Mouse (Mus musculus) thymus, postnatal 36 days (tissue): ENCODE measurements around the gene Ephb3.
"Not testable (repeated sequence)": the region's sequence is repeated elsewhere in the genome, so short reads cannot be mapped to it uniquely, and the experiment has no call there.

Source experiments
- DNase-seq, 2 experiments: peaks; one replicate each; pipeline ENCODE4 v3.0.0; 2022; ENCODE audit warnings: mixed read lengths in 2 of 2

The Ephb3 gene

DNA sequence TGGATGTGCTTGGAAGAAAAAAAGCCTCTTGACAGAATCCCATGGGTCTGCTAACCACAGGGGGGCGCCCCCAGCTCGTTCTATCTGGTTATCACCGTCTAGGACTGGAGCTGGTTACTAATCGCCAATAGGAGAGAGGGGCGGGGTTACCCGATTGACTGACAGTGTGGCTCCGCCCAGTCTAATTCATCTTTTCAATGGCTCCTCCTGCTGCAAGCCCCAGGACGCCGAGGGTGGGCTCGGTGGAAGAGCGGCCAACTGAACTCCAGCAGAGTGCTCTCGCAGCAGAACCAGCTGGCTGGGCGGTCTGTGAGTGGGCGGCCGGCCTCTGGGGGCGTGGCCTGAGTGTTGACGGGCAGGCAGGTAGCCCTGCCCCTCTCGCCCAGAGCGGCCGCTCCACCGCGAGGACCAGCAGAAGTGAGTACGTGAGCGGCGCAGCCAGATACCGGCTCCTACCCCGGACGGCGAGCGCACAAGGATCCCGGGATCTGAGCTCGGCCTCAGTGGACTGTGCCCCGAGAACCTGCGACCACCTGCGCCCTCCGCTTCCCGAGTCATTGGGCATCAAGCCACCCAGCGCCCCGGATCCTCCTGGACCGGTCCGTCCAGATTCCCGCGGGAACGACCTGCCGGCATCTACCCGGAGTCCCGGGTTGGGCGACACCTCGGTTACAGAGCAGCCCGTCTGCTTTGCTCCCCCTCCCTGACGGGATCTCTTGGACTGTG is at the start of gene Ephb3:
Ephb3 (plus strand) TSS at position 389 of the 726 bp plus-strand sequence.
- peak; percentile 73 to 75 for DNase-seq

DNA sequence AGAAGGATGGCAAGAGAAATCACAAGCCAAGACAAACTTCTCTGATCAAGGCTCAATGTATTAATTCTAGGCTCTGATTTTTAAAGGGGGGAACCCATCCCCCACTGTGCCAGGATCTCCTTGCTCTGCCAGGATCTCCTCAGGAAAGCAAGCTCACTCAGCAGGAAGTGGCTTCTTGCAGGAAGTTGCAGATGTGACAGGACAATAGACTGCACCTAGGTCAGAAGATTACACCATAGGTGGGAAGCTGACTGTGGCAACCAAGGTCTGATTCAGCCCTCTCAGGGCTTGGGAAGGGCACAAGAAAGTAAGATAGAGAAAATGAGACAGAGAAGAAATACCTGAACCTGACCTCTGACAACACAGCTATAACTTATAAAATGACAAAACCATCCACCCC is 48.3 kb upstream of the Ephb3 start:
- peak in 1 of 2 experiments; percentile 3 for DNase-seq

DNA sequence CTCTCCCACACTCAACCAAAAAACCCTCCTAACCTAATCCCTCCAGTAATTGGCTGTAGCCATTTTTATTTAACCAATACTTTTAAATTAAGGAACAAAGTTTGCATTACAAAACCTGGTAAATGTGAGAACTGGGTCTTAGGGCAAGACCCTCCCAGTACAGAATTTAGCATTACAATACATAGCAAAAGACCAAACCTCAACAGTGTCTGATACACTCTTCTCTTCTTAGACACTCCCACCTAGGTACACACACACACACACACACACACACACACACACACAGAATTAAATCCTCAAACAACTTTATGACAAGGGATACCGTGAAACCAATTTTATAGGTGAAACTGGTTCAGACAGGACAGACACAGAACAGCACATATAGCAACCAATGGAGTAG is 45.3 kb upstream of the Ephb3 start:
- not testable (repeated sequence) for DNase-seq

DNA sequence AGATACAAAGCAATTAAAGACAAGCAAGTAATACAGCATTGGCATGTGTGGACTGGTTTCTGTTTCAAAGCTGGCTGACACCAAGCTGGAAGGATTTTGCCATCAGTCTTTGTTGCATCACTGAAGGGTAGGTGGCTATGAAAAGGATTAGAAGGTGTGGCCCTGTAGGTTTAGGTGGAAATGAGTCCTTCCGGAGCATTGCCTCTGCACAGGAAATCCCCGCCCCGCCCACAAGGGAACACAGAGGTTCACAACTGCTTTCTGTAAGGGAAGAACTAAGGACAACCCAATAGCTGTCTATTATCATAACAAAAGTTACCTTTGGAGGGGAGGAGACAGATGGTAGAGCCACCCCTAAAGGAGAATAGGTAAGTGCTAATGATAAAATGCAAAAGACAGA is 41.1 kb upstream of the Ephb3 start:
- DNase-seq: not testable (repeated sequence)

DNA sequence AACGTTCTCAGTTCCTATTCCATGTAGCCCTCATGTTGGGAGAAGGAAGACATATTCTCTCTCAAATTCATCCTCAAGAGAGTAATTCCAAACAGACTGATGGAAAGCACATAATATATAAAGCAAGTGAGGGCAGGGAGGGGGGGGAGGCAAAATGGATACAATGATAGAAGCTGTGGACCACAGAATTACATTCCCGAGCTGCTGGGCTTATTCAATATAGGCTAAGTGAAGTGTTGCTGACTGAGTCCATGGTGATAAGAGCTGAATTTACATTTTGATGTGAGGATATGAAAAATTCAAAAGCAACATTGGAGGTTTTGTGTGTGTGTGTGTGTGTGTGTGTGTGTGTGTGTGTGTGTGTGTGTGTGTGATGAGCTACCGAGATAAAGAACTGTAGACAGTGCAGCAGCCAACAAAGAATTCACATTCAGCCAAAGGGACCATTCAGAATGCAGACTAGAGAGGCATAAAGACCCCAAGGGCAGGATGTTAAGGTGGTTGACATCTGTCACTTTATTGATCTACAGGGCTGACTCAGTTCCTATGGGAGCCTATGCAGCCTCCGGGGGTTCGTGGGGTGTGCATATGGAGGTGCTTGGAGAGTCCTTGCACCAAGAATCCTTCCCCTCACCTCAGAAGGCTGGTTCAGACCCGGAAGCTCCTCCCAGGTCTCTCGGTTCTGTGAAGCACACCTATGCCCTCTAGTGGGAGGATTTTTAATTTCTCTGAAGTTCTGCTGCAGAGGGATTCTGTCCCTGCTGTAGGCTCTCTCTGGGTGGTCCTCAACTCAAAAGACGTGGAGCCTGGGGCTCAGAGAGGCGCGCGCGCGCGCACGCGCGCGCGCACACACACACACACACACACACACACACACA is 39.0 kb upstream of the Ephb3 start:
- DNase-seq: peak; percentile 5 to 11

DNA sequence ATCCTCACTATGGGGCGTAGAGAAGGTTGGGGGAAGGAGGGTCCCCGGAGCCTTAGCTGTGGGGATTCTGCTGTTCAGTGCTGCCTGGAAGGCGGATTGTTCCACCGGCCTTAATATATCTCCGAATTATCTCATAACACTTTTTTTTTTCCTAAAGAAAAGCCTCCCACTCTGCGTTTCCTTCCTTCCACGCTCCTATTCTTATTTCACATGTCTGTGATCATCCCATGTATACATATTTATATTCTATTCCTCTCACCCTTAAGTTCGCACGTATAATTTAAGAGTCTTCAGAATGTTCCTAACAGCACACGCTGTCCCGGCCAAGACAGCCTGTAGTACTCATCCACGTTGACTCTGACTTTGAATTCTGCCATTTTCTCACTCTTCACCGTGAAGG is 35.8 kb upstream of the Ephb3 start:
- DNase-seq: no peak

DNA sequence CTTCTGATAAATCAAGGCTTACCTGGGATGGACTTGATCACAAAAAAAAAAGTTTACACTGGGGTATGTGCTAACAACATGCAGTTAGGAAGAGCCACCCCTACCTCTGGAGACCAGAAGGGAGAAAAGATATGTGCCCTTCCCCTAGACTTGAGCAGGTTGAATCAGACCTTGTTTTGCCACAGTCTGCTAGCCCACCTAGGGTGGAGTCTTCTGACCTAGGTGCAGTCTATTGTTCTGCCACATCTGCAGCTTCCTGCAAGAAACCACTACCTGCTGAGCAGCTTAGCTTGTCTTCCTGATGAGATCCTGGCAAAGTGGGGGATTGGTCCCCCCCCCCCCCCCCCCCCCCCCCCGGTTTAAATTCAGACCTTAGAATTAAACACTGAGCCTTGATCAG is 29.3 kb upstream of the Ephb3 start:
- DNase-seq: no peak

DNA sequence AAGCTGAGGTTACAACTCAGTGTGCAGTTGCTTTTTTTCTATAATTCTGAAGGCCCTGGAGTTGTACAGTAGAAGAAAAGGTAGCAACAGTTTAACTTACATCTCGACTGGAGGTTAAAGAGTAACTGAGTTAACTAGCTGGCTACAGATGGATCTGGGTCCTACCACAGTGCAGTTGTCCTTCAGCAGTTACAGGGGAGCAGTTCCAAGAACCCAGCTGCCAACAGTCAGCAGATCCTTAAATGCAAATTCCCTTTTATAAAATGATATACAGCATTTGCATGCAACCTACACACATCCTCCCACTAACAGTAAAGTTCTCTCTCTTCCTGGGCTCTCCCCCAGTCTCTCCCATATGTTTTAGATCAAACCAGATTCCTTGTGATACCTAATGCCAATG is 22.4 kb upstream of the Ephb3 start:
- DNase-seq: no peak

DNA sequence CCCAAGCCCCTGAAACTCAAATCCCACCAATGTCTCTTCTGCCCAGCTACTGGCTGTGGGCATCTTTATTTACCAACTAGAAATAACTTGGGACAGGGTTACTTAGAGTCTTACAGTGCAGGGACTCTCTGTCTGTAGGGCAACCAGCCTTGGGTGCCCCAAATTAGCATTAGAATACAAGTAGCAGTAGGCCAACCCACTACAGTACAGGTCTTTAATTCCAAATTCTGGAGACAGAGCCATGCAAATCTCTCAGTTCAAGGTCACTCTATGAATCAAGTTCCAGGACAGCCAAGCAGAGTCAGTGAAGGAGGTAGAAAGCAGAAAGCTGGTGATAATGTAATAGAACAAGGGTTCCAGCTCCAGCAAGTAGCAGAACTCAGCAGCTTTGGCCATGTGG is 19.9 kb upstream of the Ephb3 start:
- no peak for DNase-seq

DNA sequence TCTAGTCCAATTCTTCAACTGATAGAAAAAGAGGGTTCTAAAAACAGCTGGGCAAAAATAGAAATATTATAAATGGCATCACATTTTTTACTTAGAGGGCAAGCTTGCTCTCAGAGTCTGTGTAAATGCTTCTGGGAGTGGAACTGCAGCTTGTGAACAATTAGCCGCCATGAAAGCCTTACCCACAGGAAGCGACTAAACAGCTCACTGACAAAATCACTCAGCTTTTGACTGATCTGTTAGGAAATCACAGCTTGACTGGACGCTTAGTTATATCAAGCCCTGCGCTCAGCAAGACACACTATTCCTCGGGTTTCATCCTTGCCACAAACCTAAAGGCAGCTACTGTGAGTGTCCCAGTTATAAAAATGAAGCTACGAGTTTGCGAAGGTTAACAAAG is 17.0 kb upstream of the Ephb3 start:
- no peak for DNase-seq

DNA sequence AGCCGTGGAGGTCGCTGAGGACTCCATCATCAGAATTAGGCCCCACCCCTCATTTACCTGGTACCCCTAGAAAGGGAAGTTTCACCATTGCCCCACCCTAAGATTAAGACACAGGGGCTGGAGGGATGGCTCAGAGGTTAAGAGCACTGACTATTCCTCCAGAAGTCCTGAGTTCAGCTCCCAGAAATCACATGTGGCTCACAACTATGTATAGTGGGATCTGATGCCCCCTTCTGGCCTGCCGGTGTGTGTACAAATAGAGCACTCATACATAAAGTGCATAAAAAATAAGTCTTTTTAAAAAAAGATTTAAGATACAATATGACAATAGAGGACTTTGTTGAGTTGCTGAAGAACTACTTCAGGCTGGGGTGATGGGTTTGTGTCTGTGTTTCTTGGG is 16.2 kb upstream of the Ephb3 start:
- no peak for DNase-seq

DNA sequence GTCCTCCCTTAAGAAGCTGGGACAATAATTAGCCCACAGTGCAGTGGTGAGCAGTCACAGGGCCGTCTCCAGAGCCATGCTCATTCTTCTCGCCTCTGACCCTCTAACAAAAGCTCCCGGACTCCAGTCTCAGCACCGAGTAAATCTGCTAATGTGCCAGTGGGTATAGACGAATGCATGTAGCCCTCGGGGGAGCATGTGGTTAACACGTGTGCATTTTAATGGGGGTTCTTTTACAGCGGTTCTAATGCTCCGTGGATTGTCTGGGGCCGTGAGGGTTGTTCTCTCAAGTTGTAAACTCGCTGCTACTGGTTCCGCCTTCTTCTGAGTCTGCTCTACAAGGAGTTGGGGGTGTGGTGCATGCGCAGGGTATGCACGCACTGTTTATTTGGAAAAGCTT is 13.0 kb upstream of the Ephb3 start:
- DNase-seq: no peak

DNA sequence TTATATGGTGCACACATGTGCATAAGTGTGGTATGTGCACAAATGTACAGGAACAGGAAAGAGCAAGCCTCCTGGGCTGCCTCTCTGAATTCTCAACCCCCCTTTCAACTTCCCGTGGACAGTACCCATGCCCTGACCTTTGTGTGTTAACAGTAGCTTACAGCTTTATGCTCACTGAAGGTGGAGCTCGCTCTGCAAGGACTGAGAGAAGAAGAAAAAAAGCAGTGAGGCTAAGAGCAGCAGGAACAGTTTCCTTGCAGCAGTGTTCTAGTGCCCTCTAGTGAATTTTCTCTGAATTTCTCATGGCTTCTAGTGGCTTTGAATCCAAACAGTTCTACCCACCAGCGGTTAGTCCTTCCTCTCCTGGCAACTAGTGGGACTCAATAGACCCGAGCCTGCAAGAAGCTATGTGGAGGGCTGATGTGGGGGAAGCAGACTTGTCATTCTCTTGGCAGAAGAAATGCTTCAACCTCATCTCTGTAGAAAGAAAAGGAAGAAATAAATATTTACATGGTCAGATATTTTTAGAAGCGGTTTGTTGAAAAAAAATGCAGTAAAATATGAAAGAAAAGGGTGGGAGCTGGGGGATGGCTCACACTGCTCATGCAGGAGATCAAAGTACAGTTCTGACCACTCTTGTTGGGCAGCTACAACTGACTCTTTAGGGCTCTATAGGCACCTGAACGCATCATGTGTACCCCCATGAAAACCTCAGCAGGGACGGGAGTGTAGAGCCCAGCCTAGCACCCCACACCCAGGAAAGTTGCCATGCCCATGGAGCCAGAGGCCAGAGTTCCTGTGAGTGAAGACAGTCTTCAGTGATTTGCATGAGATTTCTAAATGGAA is 11.8 kb upstream of the Ephb3 start:
- DNase-seq: no peak

DNA sequence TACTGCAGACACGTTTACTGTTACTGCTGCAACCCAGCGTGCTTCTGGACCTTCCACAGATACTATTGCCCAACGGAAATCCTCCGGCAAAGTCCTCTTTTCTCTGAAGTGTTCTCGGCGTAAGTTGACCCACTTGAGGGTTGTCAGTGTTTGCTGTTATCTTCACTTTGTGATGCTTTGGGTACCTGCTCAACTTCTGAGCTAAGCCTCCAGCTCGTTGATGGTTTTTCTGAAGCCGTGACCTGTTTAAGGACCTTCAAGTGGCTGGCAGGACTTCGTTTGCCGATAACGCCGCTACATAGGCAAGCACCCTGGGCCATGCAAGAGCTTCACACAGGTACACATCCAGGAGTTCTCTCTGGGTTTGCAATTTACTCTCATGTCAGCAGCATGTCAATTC is 10.4 kb upstream of the Ephb3 start:
- no peak for DNase-seq

DNA sequence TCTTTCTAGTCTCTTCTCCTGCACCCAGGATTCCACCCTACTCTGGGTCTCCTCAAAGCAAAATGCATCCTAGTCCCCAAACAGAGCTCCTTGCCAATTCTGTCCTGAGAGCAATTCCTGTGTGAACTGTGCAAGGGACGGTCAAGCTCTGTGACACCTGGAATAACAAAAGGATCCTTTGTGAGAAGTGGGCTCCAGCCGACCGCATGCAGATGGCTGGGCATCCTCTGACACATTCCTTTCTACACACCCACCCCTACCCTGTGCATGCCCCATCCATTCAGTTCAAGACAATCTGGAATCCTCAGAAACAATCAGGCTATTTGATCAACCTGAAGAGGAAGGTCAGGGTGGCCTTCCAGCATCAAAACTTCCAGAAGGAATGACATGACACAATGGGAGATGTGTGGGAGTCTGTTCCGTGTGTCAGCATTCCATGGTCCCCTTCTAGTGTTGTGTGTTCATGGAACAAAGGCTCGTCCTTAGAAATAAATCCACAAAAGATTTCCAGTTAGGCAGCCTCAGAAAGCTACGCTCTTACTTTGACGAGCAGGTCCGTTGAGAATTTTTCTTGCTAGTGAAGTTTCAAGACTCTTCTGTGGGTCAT is 9.2 kb upstream of the Ephb3 start:
- DNase-seq: no peak

DNA sequence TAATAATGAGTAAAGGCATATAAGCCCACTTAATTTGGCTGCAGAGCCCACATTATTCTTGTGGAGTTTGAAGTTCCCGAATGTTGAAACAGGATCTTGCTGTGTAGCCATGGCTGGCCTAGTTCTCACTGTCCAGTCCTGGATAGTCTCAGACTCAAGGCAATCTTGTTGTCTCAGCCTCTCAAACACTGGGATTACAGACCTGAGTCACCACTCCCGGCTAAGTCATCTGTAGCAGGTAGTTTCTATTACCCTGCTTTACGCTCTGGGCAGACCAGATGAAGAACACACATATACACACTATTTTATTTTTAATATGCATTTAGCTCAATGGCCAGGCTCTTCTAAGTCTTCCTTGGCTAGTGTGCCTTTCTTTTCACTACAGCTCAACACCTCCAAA is 8.0 kb upstream of the Ephb3 start:
- DNase-seq: no peak

DNA sequence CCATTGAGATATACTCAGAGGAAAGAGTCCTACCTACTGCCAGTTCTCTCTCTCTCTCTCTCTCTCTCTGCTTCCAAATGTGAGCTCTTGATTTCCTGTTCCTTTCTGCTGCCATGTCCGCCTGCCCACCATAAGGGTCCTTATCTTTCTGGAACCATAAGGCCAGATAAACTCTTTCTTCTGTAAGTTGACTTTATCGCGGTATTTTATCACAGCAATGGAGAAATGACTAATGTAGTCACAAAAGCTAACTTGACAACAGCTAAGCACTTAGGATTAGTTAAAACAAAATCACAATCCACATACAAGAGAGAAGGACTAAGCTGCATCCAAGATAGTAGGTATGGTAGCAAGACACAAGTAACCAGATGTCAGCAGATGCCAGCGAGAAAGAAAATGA is 7.0 kb upstream of the Ephb3 start:
- DNase-seq: no peak

DNA sequence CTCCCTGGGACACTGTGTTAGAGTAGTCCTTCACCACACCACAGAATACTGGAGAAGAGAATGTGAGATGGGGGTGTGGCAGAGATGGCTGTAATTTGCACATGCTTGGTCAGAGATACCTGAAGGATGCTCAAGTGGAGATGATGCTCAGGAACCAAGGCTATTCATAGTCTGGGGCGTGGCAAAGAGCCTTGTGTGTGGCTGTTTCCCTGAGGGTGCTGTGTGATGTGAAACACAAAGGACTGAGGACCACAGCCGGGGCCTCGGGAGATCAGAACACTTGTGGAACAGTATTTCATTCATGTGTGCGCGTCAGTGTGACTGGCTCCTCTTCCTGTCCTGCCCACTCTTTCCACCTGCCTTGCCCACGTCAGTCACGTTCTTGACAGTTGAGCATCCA is 6.5 kb upstream of the Ephb3 start:
- DNase-seq: no peak

DNA sequence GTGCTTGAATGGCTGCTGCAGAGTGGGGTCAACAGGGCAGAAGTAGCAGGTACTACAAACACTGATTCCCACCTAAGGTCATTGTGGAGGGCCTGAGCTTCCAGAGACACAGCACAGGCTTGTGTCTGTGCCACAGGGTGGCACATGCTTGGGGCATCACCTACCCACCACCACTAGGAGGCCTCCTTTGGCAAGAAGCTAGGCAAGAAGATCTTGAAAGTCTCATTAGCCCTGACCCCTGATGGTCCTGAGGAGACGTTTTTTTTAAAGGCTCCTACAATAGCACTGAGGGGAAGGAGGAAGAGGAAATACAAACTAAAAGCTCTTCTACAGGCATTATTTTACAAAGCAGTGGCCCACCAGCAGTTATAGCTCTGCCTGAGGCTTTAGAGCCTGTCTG is 6.0 kb upstream of the Ephb3 start:
- no peak for DNase-seq

DNA sequence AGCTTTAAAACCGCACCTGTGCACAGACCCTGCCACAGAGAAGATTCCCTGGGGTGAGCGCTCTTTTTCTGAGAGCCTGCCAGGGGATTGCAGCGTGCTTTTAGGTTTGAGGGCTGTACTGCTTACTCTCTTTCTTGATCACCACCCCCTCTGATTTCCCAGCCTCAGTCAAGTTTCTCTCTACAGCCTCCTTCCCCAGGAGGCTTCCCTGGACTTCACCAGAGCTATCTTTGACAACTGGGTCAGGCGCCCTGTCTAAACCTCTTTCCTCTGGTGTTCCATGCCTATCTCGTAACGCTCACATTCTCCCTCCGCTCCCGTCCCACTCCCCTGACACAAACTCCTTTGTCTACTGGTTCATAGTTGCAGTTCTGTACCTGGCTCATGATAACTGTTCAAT is 5.1 kb upstream of the Ephb3 start:
- DNase-seq: no peak

DNA sequence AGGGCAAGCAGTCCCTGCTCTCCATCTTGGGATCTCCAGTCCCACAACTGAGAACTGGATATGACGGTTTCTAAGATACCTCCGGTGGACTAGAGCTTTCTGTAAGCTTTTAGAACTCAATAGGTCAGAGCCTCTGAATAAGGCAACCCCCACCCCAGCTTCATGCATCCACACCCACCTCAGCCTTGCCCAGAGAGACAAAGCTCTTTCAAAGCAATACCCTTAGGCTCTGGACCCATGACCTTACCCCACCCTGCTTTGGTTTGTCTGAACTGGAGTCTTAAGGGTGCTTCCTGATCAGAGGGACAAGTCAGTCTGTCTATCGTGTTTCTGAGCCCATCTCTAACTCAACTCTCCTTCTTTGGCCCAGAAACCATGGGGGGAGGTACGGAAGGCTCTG is 1.8 kb upstream of the Ephb3 start:
- DNase-seq: no peak

DNA sequence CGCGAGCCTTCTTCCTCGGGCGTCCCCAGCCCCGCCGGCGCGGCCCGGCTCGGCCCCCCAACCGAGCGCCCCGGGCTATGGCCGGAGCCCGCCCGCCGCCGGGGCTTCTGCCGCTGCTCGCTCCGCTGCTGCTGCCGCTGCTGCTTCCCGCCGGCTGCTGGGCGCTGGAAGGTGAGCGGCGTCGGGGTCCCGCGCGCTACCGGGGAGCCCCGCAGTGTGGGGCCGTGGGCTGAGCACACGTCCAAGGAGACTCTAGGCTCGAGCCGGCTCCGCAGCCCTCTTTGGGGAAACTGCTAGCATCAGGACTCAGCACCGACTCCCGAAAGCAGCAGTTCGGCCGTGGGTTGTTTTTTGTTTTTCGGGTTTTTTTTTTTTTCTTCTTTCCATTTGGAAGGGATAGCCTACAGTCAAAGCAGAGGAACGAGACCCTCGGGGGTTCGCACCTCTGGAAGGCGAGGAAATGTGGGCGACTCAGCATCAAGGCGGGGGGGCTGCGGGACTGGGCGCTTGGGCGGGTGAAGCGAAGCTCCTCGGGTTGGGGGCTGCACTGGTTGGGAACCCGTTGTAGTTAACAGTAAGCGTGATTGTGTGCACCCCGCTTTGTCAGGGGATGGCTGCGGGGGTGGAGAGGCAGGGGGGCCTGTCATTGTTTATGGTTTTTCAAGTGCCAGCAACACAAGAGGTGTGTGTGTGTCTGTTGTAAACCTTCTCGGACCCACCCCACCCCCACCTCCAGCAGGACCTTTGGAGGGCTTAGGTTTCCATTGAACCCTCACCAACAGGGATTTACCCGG is 735 bp downstream of the Ephb3 start:
- no peak for DNase-seq
